Mouse (Mus musculus) neural tube, embryonic 15.5 days (tissue): Measurements from ENCODE around the gene Lmtk2. TPM values are rescaled to one million over a fixed set of nuclear protein-coding genes. Genes with fewer than 3 reads are reported as not detected.
A peak's percentile ranks its signal among the peaks of the same experiment; 100 is the strongest.

ENCODE experiments used
- ATAC-seq: fragments of 200-750 bp; cut with Nextera tagmentation; 2 replicates; pipeline ENCODE4 v1.8.0; 2017; ENCODE audit warnings: mild to moderate bottlenecking, moderate TSS enrichment, moderate library complexity; ENCODE audit not compliant: low FRiP score
- H3K27ac ChIP-seq: fragments of 300-500 bp; sonication (generic); replicated peaks from 2 replicates; pipeline ENCODE4 v1.5.1; 2015; ENCODE audit warnings: mild to moderate bottlenecking, inconsistent platforms
- H3K27me3 ChIP-seq: fragments of 300-500 bp; sonication (generic); replicated peaks from 2 replicates; pipeline ENCODE4 v1.6.1; 2015; ENCODE audit warnings: inconsistent platforms
- H3K36me3 ChIP-seq: fragments of 300-500 bp; sonication (generic); 2 replicates; pipeline ENCODE4 v1.6.1; 2015; ENCODE audit warnings: inconsistent platforms
- H3K4me1 ChIP-seq: fragments of 300-500 bp; sonication (generic); 2 replicates; pipeline ENCODE4 v1.6.1; 2015; ENCODE audit warnings: inconsistent platforms
- H3K4me2 ChIP-seq: fragments of 300-500 bp; sonication (generic); 2 replicates; pipeline ENCODE4 v1.6.1; 2015; ENCODE audit warnings: inconsistent platforms, mild to moderate bottlenecking, moderate library complexity
- H3K4me3 ChIP-seq: fragments of 300-500 bp; sonication (generic); replicated peaks from 2 replicates; pipeline ENCODE4 v1.5.1; 2015; ENCODE audit warnings: mild to moderate bottlenecking, inconsistent platforms
- H3K9ac ChIP-seq: fragments of 300-500 bp; sonication (generic); replicated peaks from 2 replicates; pipeline ENCODE4 v1.6.1; 2015; ENCODE audit warnings: mild to moderate bottlenecking, inconsistent platforms
- H3K9me3 ChIP-seq: fragments of 300-500 bp; sonication (generic); replicated peaks from 2 replicates; pipeline ENCODE4 v1.6.1; 2016; ENCODE audit warnings: inconsistent platforms
- WGBS: fragments of 180-500 bp; shearing (Covaris S2); methylation state at CpG from one replicate; pipeline ENCODE4 v1.1.7; 2015; ENCODE audit warnings: mixed read lengths; 5-methylcytosine and 5-hydroxymethylcytosine counted together
- polyA plus RNA-seq: library from polyadenylated mRNA; unstranded; fragments of >200 nt; fragmentation: Nextera tagmentation; extraction: Ambion mirVana; gene quantifications from 2 replicates; pipeline ENCODE4 v1.2.1, GENCODE M21; 2015

Lmtk2 gene
- polyA plus RNA-seq, 1 experiment from 2014 or later: 9.4 TPM

DNA sequence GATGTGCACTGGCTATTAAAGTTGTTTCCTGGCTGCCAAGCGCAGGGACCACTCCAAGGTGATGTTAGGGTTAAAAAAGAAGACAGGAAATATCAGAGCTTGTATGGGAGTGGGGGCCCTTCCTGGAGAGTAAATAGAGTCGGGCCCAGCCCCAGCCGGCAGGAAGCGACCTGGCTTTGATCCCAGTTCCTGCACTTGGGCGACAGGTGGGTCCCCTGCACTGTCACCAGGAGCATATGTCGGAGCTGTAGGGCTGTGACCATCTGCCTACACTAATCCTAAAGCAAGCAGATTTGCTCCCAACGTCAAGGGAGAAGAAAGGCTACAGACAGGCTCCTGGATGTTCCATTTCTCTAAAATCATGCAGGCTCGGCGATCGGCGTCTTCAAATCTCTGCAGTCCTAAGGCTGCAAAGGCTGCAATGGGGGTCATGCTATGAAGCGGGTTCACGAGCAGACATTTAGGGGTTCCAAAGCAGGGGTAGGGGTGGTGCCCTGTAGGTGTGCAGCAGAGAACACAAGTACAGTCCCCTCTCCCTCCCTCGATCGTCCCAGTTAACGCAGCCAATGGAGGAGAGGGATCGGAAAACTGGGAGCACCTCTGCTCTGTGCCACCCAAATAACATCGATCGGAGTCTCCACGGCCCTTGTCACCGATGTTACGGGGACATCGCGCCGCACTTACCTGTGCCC lies 122.7 kb downstream of the Lmtk2 start:
- H3K9ac ChIP-seq: peak overlapping the region; percentile 88
- H3K4me3 ChIP-seq: peak overlapping the region; percentile 77
- 3% methylated on average over 23 of the region's 25 CpGs for WGBS
- H3K9me3 ChIP-seq: no peaks in the 10 kb centered on the region
- no peaks in the 10 kb centered on the region for H3K36me3 ChIP-seq
- H3K27ac ChIP-seq: peak overlapping the region; percentile 87
- peaks cover 41% of the 10 kb centered on the region for H3K4me1 ChIP-seq
- peak; percentile 79 for ATAC-seq
- no peaks in the 10 kb centered on the region for H3K27me3 ChIP-seq
- peak overlapping the region; percentile 90 for H3K4me2 ChIP-seq

DNA sequence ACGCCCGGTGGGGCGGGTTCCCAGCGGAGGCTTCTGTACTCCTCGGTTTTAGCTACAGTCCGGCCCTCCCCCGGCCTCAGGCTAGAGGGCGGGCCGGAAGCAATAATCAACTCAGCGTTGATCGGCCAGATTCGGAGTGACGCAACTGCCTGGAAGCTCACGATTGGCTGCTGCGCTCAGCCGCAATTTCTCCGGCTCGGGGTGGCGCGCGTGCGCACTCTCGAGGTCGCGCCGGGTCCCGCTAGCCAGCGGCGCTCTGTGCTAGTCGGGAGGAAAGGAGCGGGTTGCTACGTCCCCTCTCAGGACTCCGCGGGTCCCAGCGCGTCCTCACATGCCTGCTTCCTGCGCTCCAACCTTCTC lies 123.2 kb downstream of the Lmtk2 start, which contains the start of gene Tecpr1:
Gene Tecpr1 (minus strand): TSS at position 113 of the 360 bp plus-strand sequence.
- peak; percentile 96 for ATAC-seq
- peak within 1 kb of the TSS; percentile 88 for H3K9ac ChIP-seq
- WGBS: 0% methylated on average over 37 of the region's 37 CpGs
- no peaks in the 10 kb centered on the region for H3K9me3 ChIP-seq
- H3K4me1 ChIP-seq: peaks cover 41% of the 10 kb centered on the region
- H3K4me3 ChIP-seq: peak within 1 kb of the TSS; percentile 77
- H3K36me3 ChIP-seq: no peaks in the 10 kb centered on the region
- peak within 1 kb of the TSS; percentile 90 for H3K4me2 ChIP-seq
- H3K27ac ChIP-seq: peak within 1 kb of the TSS; percentile 87
- H3K27me3 ChIP-seq: no peaks in the 10 kb centered on the region

DNA sequence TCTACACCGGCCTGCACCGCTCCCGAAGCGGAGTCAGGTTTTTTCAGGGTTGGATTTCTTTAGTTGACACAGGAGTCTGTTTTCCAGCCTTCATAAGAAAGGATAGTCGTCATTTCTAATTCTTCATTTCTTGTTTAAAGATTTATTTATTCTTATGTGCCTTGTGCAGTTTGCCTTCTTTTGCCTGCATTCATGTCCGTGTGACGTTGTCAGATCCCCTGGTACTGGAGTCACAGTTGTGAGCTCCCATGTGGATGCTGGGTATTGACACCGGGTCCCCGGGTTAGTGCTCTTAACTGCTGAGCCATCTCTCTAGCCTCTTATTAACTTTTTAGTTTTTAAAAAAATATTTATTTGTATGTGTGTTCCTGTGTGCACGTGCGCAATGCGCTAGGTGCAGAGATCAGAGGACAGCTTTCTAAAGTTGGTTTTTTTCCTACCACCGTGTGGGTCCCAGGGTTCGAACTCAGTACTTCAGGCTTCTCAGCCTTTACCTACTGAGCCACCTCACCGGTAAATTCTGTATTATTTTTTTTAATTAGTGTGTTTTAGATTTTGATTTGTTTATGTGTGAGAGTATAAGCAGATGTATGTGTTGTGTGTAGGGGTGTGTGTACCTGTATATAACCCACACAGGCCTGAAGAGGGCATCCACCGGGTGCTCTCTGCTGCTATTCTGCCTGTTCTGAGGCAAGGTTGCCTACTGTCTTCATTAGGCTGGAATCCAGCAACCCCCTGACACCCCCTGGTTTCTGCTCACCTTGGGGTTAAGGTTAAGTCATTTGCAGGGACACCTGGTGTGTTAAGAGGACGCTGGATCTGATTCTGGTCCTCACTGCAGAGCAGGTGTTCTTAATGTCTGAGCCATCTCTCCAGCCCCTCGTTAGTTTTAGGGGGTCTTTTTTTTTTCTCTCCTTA lies 123.9 kb downstream of the Lmtk2 start:
- H3K27ac ChIP-seq: peak overlapping the region; percentile 87
- peak overlapping the region; percentile 90 for H3K4me2 ChIP-seq
- H3K9ac ChIP-seq: peak overlapping the region; percentile 88
- ATAC-seq: peak; percentile 36; the same call in 1 of the 2 replicates
- no peaks in the 10 kb centered on the region for H3K9me3 ChIP-seq
- peak overlapping the region; percentile 77 for H3K4me3 ChIP-seq
- 27% methylated on average over 18 of the region's 18 CpGs for WGBS
- H3K4me1 ChIP-seq: peaks cover 41% of the 10 kb centered on the region
- H3K27me3 ChIP-seq: no peaks in the 10 kb centered on the region
- H3K36me3 ChIP-seq: no peaks in the 10 kb centered on the region

DNA sequence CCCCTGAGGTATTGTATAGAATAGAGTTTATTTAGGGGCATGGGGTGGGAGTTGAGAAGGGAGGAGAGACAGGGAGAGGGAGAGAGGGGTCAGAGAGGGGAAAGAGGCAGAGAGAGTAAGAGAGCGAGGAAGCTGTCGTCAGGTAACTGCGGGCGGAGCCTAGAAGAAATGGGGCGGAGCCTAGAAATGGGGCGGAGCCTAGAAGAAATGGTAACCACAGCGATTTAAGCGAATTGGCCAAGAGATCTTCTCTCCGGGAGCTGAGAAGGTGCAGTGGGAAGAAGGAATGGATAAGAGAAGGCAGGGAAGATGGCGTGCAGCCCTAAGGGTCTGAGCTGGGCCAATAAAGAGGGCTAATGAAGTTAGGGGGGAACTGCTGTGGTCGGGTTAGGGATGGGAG lies 126.0 kb downstream of the Lmtk2 start:
- 32% methylated on average over 11 of the region's 11 CpGs for WGBS

DNA sequence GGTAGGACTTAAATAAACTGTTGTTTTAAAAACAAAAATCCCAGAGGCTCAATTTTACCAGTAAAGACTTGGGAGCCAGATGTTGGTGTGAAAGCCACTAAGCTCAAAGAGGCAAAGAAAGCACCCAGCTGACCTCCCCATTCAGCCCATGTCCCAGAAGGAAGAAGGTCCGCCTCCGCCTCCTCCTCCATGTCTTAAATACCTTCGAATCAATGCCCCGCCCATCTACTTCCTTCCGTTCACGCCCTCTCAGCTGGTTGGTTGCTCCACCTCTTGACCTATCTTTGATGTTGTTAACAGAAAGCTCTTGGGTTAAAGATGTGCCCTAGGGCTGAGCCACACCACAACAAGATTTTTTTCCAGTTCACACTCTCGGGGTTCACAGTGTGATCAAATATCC lies 130.0 kb downstream of the Lmtk2 start:
- Histone ChIP-seq H3K27me3 (no peaks in the 10 kb centered on the region), H3K36me3 (no peaks in the 10 kb centered on the region), H3K27ac (no peak overlapping the region), H3K4me3 (no peak overlapping the region), H3K9ac (no peak overlapping the region), H3K4me1 (no peaks in the 10 kb centered on the region), H3K9me3 (no peaks in the 10 kb centered on the region), H3K4me2 (no peak overlapping the region)
- 89% methylated on average over 7 of the region's 7 CpGs for WGBS
- no peak for ATAC-seq

More for the DNA sequence above, 126.0 kb downstream of the Lmtk2 start:
- Histone ChIP-seq H3K27ac (no peak overlapping the region), H3K4me2 (no peak overlapping the region), H3K27me3 (no peaks in the 10 kb centered on the region), H3K9me3 (no peaks in the 10 kb centered on the region), H3K9ac (no peak overlapping the region), H3K4me1 (peaks cover 29% of the 10 kb centered on the region), H3K4me3 (no peak overlapping the region), H3K36me3 (no peaks in the 10 kb centered on the region)
- no peak for ATAC-seq

DNA sequence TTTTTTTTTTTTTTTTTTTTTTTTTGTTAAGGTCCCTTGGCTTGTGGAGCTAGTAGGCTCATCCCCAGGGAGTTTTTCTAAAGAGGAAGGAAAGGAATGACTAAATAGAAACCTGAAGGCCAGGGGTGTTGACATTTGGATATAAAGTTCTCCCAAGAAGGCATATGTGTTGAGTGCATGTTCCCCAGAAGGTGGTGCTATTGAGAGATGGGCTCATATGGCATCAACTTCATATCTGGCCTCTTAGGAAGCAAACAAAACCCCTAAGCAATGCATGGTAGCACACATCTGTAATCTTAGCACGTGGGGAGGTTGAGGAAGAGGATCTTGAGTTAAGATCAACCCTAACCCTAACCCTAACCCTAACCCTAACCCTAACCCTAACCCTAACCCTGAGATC lies 131.2 kb downstream of the Lmtk2 start:
- WGBS: 75% methylated on average over 1 of the region's 1 CpGs
- no peak overlapping the region for H3K4me3 ChIP-seq
- H3K9ac ChIP-seq: no peak overlapping the region
- no peak overlapping the region for H3K4me2 ChIP-seq
- H3K36me3 ChIP-seq: no peaks in the 10 kb centered on the region
- no peak for ATAC-seq
- H3K27me3 ChIP-seq: no peaks in the 10 kb centered on the region
- H3K9me3 ChIP-seq: no peaks in the 10 kb centered on the region
- H3K4me1 ChIP-seq: no peaks in the 10 kb centered on the region
- no peak overlapping the region for H3K27ac ChIP-seq

DNA sequence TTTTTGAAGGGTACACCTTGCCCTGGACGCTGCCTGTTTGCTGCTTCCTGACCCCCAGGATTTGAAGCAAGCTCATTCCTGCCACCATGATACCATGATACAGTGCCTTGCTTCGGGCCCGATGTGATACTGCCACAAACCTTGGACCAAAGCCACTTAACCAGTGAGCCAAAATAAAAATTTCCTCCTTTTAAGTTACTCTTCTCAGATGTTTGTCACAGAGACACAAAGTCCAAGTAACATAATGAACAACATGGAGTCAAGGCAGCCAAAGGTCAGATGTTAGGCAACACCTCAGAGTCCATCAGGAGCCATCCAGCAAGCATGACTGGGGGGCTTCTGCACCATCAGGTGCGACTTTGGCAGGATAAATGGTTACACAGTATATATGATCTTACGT lies 132.3 kb downstream of the Lmtk2 start:
- WGBS: 85% methylated on average over 5 of the region's 5 CpGs
- no peaks in the 10 kb centered on the region for H3K4me1 ChIP-seq
- no peaks in the 10 kb centered on the region for H3K9me3 ChIP-seq
- no peak overlapping the region for H3K4me3 ChIP-seq
- ATAC-seq: no peak
- no peak overlapping the region for H3K4me2 ChIP-seq
- no peaks in the 10 kb centered on the region for H3K27me3 ChIP-seq
- H3K36me3 ChIP-seq: no peaks in the 10 kb centered on the region
- H3K9ac ChIP-seq: no peak overlapping the region
- no peak overlapping the region for H3K27ac ChIP-seq

DNA sequence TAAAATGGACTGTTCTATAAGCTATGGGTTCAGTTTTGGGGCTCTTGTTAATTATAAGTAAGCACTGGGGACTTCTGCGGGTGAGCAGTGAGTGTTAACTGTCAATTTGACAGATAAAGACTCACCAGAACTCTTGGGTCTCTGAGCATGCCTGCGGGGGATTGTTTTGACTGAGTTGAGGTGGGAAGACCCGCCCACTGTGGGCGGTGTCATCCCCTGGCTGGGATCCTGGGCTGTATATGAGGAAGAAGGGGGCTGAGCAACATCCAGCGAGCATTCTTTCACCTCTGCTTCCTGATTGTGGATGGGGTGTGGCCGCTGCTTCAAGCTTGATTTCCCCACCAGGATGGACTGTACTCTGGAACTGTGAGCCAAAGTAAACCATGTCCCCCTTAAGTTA lies 134.0 kb downstream of the Lmtk2 start:
- Histone ChIP-seq H3K36me3 (no peaks in the 10 kb centered on the region), H3K9me3 (no peaks in the 10 kb centered on the region), H3K27ac (no peak overlapping the region), H3K4me1 (no peaks in the 10 kb centered on the region), H3K4me2 (no peak overlapping the region), H3K4me3 (no peak overlapping the region), H3K27me3 (no peaks in the 10 kb centered on the region), H3K9ac (no peak overlapping the region)
- no peak for ATAC-seq
- 81% methylated on average over 6 of the region's 6 CpGs for WGBS

DNA sequence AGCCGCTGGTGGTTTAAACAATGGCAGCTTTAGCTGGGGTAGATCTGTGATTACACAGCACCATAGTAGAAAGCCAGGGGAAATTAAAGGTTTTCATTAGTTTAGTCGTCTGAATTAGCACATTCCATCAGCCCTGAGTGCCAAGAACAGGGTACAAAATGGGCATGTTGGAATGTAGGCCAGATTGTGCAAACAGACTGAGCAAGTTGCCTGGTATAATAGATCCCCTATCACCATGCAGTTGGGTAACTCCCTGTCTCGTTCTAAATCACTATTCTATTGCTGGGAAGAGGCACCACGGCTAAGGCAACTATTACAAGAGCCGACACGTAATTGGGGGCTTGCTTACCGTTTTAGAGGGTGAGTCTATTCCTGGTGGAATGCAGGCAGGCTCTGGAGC lies 134.5 kb downstream of the Lmtk2 start:
- H3K9me3 ChIP-seq: no peaks in the 10 kb centered on the region
- no peak overlapping the region for H3K9ac ChIP-seq
- H3K4me2 ChIP-seq: no peak overlapping the region
- H3K4me3 ChIP-seq: no peak overlapping the region
- H3K27me3 ChIP-seq: no peaks in the 10 kb centered on the region
- no peaks in the 10 kb centered on the region for H3K36me3 ChIP-seq
- H3K4me1 ChIP-seq: no peaks in the 10 kb centered on the region
- 77% methylated on average over 7 of the region's 7 CpGs for WGBS
- no peak for ATAC-seq
- H3K27ac ChIP-seq: no peak overlapping the region

Other genes starting within 250 kb of the Lmtk2 start
- 0.40 and 0.59 TPM in 2 replicates for gene Ankrd61, start 202.8 kb upstream of the Lmtk2 start, polyA plus RNA-seq
- gene Aimp2, start 190.6 kb upstream of the Lmtk2 start, polyA plus RNA-seq: 96.3 and 101 TPM in 2 replicates
- 29.8 and 30.9 TPM in 2 replicates for gene Pms2, start 190.5 kb upstream of the Lmtk2 start, polyA plus RNA-seq
- 3.1 and 3.3 TPM in 2 replicates for gene Gm42421, start 172.3 kb upstream of the Lmtk2 start, polyA plus RNA-seq
- gene Rsph10b, start 167.4 kb upstream of the Lmtk2 start, polyA plus RNA-seq: 3.3 and 5.7 TPM in 2 replicates
- 76.1 and 77.4 TPM in 2 replicates for gene Ccz1, start 85.6 kb upstream of the Lmtk2 start, polyA plus RNA-seq
- gene Ocm, start 73.8 kb upstream of the Lmtk2 start, polyA plus RNA-seq: not detected in 2 replicates
- 0.15 and 0.38 TPM in 2 replicates for gene Bhlha15, start 89.8 kb downstream of the Lmtk2 start, polyA plus RNA-seq
- gene Tecpr1, start 123.2 kb downstream of the Lmtk2 start, polyA plus RNA-seq: 40.3 and 42.6 TPM in 2 replicates
- 91.9 and 106 TPM in 2 replicates for gene Bri3, start 144.0 kb downstream of the Lmtk2 start, polyA plus RNA-seq